Mouse (Mus musculus): ENCODE data around the gene Tmem273. TPM values are rescaled to one million over a fixed set of nuclear protein-coding genes. Genes with fewer than 3 reads are reported as not detected.

Tmem273 gene
- 0.82 and 1.6 TPM in 2 replicates for polyA plus RNA-seq (2015; fragmentation: Nextera tagmentation; extraction: Ambion mirVana)

DNA sequence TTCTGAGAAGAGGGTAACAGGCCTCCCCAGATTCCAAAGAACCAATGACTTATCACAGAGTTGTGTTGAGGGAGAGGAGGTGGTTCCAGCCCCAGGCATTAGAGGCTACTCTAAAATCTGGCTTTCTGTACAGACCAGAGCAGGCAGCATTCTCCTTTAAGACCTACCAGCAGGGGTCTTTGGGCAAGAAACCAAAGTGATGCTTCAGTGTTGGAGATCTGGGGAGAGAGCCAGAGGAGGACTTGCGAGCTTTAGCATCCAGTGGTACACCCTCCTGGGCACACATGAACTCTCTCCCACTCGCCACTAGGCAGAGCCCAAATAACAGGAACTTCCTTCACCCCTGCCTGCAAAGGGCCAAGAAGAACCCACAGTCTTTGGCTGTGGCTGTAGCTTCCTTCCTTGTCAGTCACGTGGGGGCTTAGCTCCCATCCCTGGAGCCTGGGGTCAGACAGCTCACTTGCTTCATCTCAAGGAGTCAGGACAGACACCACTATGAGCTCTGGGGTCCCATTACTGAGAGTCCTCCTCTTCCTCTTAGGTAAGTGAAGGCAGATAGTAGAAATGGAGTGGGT, at the start of gene Tmem273:
Tmem273 (plus strand) TSS at position 408 of the 575 bp plus-strand sequence.
- ATAC-seq (ENCODE audit: low read depth), result no peak
- no peak within 1 kb of the TSS for H3K4me3 ChIP-seq (ENCODE audit: low read length)
- H3K4me2 ChIP-seq (ENCODE audit: low read depth, low read length), result no peak within 1 kb of the TSS
- 57% methylated on average over 3 of the region's 3 CpGs for WGBS
- H3K36me3 ChIP-seq (ENCODE audit: control insufficient read depth, insufficient read depth, low read length), result no peaks in the 10 kb centered on the region
- no peak within 1 kb of the TSS for H3K9ac ChIP-seq (ENCODE audit: low read length)
- no peak within 1 kb of the TSS for H3K27ac ChIP-seq (ENCODE audit: low read length)
- no peaks in the 10 kb centered on the region for H3K9me3 ChIP-seq (ENCODE audit: control insufficient read depth, low read length)
- no peaks in the 10 kb centered on the region for H3K4me1 ChIP-seq (replicated peaks; ENCODE audit: control insufficient read depth, insufficient read depth, low read length)
- H3K27me3 ChIP-seq (ENCODE audit: control insufficient read depth, insufficient read depth, low read depth, low read length), result no peaks in the 10 kb centered on the region

DNA sequence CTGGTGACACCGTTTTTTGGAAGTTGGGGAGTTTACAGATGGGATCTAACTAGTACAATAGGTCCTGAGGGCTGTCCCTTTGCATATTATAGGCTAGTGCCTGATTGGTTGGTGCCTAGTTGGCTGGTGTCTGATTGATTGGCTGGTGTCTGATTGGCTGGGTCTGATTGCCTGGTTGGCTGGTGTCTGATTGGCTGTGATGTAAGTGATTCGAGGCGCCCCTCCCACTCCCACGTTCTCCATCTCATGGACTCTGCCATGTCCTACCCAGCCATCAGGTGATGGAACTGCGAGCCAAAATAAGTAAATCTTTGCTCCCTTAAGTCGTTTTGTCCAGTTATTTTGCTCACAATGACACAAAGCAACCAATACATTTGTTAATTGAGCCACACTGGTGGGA, 49.2 kb upstream of the Tmem273 start:
- no peak overlapping the region for H3K9ac ChIP-seq (ENCODE audit: low read length)
- no peaks in the 10 kb centered on the region; the same call in 1 of the 2 replicates for H3K9me3 ChIP-seq (ENCODE audit: control insufficient read depth, low read length)
- no peak overlapping the region for H3K4me3 ChIP-seq (ENCODE audit: low read length)
- WGBS, result 72% methylated on average over 6 of the region's 6 CpGs
- no peaks in the 10 kb centered on the region for H3K36me3 ChIP-seq (ENCODE audit: control insufficient read depth, insufficient read depth, low read length)
- no peak overlapping the region for H3K27ac ChIP-seq (ENCODE audit: low read length)
- no peaks in the 10 kb centered on the region for H3K27me3 ChIP-seq (ENCODE audit: control insufficient read depth, insufficient read depth, low read depth, low read length)
- no peak overlapping the region for H3K4me2 ChIP-seq (ENCODE audit: low read depth, low read length)
- H3K4me1 ChIP-seq (replicated peaks; ENCODE audit: control insufficient read depth, insufficient read depth, low read length), result no peaks in the 10 kb centered on the region
- no peak for ATAC-seq (ENCODE audit: low read depth)

DNA sequence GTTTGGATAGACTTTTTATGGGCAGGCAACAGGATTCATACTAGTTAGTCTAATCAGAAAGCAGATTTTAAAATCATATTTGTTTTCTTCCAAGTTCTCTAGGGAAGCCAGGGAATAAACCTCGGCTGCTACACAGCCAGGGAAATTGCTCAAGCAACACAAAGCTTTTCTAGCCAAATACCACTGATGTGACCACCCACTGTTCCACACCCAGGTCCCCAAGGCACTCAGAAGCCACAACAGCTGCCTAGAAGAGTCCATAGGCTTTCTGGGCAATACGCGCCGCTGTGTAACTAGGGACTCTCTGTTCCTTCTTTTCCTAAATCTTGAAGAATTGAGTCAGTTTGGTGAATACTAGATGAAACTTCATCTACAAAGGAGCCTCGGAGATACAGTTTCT, 47.2 kb upstream of the Tmem273 start:
- no peak for ATAC-seq (ENCODE audit: low read depth)
- Histone ChIP-seq H3K27me3 (ENCODE audit: control insufficient read depth, insufficient read depth, low read depth, low read length) (no peaks in the 10 kb centered on the region), H3K9ac (ENCODE audit: low read length) (no peak overlapping the region), H3K4me2 (ENCODE audit: low read depth, low read length) (no peak overlapping the region), H3K4me3 (ENCODE audit: low read length) (no peak overlapping the region), H3K27ac (ENCODE audit: low read length) (no peak overlapping the region), H3K4me1 (replicated peaks; ENCODE audit: control insufficient read depth, insufficient read depth, low read length) (no peaks in the 10 kb centered on the region), H3K36me3 (ENCODE audit: control insufficient read depth, insufficient read depth, low read length) (no peaks in the 10 kb centered on the region), H3K9me3 (ENCODE audit: control insufficient read depth, low read length) (no peaks in the 10 kb centered on the region; the same call in 1 of the 2 replicates)
- 80% methylated on average over 5 of the region's 5 CpGs for WGBS

DNA sequence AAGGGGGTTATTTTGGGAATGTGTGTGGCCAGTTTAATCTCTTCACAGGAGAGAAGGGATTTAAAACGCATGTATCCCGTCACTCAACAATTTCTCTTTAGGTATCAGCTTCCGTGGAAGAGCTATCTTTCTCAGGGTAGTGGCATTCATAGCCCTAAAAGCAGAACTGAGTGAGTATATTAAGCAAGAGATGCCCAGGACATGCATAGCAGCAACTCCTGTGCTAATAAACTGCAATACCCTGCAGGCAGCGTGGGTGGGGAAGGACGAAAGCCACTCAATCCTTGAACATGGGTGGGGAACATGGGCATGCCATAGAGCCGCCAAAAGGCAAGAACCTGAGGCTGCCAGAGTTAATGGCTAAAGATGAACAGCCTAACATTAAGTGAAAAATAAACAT, 37.2 kb upstream of the Tmem273 start:
- Histone ChIP-seq H3K4me1 (replicated peaks; ENCODE audit: control insufficient read depth, insufficient read depth, low read length) (no peaks in the 10 kb centered on the region), H3K4me2 (ENCODE audit: low read depth, low read length) (no peak overlapping the region), H3K27ac (ENCODE audit: low read length) (no peak overlapping the region), H3K9ac (ENCODE audit: low read length) (no peak overlapping the region), H3K9me3 (ENCODE audit: control insufficient read depth, low read length) (no peaks in the 10 kb centered on the region), H3K4me3 (ENCODE audit: low read length) (no peak overlapping the region), H3K36me3 (ENCODE audit: control insufficient read depth, insufficient read depth, low read length) (no peaks in the 10 kb centered on the region), H3K27me3 (ENCODE audit: control insufficient read depth, insufficient read depth, low read depth, low read length) (no peaks in the 10 kb centered on the region)
- no peak for ATAC-seq (ENCODE audit: low read depth)
- 51% methylated on average over 6 of the region's 6 CpGs for WGBS

DNA sequence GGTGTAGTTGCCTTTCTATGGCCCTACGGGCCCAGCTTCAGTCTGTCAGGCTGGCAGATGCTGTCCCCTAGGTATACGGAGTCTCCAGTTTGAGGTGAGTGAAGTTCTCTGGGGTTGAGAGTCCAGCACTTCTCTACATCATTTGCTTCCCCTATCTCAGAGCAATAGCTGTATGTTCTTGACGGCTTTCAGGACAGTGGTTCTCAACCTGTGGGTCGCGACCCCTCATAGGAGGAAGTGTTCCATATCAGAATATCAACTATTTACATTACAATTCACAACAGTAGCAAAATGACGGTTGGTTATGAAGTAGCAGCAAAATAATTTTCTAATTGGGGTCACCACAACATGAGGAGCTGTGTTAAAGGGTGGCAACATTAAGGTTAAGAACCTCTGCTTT, 35.0 kb upstream of the Tmem273 start:
- no peak for ATAC-seq (ENCODE audit: low read depth)
- 64% methylated on average over 6 of the region's 6 CpGs for WGBS
- Histone ChIP-seq H3K9me3 (ENCODE audit: control insufficient read depth, low read length) (no peaks in the 10 kb centered on the region), H3K9ac (ENCODE audit: low read length) (no peak overlapping the region), H3K36me3 (ENCODE audit: control insufficient read depth, insufficient read depth, low read length) (no peaks in the 10 kb centered on the region), H3K27ac (ENCODE audit: low read length) (no peak overlapping the region), H3K4me2 (ENCODE audit: low read depth, low read length) (no peak overlapping the region), H3K27me3 (ENCODE audit: control insufficient read depth, insufficient read depth, low read depth, low read length) (no peaks in the 10 kb centered on the region), H3K4me3 (ENCODE audit: low read length) (no peak overlapping the region), H3K4me1 (replicated peaks; ENCODE audit: control insufficient read depth, insufficient read depth, low read length) (no peaks in the 10 kb centered on the region)

DNA sequence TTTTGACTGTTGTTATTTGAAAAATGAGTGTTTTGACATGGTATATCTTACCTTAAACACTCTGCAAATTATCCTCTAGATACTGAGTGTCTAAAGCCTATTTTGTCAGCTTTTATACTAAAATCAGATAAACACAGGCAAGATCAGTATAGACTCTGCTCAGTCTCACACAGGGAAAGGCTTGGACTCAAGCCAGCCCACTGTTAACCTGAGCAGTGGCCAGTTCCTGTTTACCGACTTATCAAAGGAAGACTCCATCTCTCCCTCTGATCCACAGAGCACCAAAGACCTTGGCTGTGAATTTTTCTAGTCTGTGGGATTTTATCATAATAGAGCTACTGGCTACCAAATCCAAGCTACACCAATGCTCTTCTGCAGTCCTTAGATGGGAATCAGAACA, 31.5 kb upstream of the Tmem273 start:
- Histone ChIP-seq H3K4me3 (ENCODE audit: low read length) (no peak overlapping the region), H3K9ac (ENCODE audit: low read length) (no peak overlapping the region), H3K27ac (ENCODE audit: low read length) (no peak overlapping the region), H3K4me2 (ENCODE audit: low read depth, low read length) (no peak overlapping the region), H3K36me3 (ENCODE audit: control insufficient read depth, insufficient read depth, low read length) (no peaks in the 10 kb centered on the region), H3K9me3 (ENCODE audit: control insufficient read depth, low read length) (no peaks in the 10 kb centered on the region), H3K27me3 (ENCODE audit: control insufficient read depth, insufficient read depth, low read depth, low read length) (no peaks in the 10 kb centered on the region), H3K4me1 (replicated peaks; ENCODE audit: control insufficient read depth, insufficient read depth, low read length) (no peaks in the 10 kb centered on the region)
- no peak for ATAC-seq (ENCODE audit: low read depth)
- 19% methylated on average over 1 of the region's 1 CpGs for WGBS

DNA sequence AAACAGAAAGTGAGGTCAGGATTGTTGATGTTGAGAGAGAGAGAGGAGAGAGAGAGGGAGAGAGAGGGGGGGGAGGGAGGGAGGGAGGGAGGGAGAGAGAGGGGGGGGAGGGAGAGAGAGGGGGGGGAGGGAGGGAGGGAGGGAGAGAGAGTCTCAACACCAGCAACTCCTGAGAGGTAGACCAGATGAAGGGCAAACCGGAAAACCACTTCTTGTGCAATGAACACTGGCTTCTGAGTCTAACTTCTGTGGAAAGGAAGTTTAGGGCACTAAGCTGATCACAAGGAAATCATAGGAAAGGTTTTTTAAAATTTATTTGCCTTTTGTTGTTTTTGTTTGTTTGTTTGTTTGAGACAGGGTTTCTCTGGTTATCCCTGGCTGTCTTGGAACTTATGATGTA, 23.6 kb upstream of the Tmem273 start:
- ATAC-seq (ENCODE audit: low read depth), result no peak
- H3K9me3 ChIP-seq (ENCODE audit: control insufficient read depth, low read length), result no peaks in the 10 kb centered on the region
- 54% methylated on average over 1 of the region's 1 CpGs for WGBS

DNA sequence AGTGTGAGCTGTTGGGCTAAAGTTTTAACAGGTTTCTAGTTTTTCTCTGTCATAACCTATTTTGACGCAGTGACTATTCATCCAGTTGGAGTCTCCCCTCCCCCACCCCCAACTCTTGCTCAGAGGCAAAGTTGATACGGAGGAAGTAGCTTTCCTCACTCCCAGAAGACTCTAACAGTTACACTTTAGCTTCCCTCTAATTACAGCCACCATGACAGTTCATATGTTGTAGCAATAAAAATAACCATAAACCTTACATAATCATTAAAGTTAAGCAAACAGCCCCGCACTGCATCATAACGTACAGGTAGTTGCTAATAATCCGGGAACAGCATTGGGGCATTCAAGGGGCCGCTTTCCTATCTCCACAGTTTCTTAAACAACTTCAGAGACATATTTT, 15.2 kb upstream of the Tmem273 start:
- 71% methylated on average over 6 of the region's 6 CpGs for WGBS
- Histone ChIP-seq H3K4me3 (ENCODE audit: low read length) (no peak overlapping the region), H3K27me3 (ENCODE audit: control insufficient read depth, insufficient read depth, low read depth, low read length) (no peaks in the 10 kb centered on the region), H3K9ac (ENCODE audit: low read length) (no peak overlapping the region), H3K4me2 (ENCODE audit: low read depth, low read length) (no peak overlapping the region), H3K4me1 (replicated peaks; ENCODE audit: control insufficient read depth, insufficient read depth, low read length) (no peaks in the 10 kb centered on the region), H3K27ac (ENCODE audit: low read length) (no peak overlapping the region), H3K9me3 (ENCODE audit: control insufficient read depth, low read length) (no peaks in the 10 kb centered on the region), H3K36me3 (ENCODE audit: control insufficient read depth, insufficient read depth, low read length) (no peaks in the 10 kb centered on the region)
- no peak for ATAC-seq (ENCODE audit: low read depth)

More for the DNA sequence above, 23.6 kb upstream of the Tmem273 start:
- H3K4me3 ChIP-seq (ENCODE audit: low read length), result no peak overlapping the region
- H3K27me3 ChIP-seq (ENCODE audit: control insufficient read depth, insufficient read depth, low read depth, low read length), result no peaks in the 10 kb centered on the region
- H3K4me2 ChIP-seq (ENCODE audit: low read depth, low read length), result no peak overlapping the region
- H3K4me1 ChIP-seq (replicated peaks; ENCODE audit: control insufficient read depth, insufficient read depth, low read length), result no peaks in the 10 kb centered on the region
- no peak overlapping the region for H3K27ac ChIP-seq (ENCODE audit: low read length)
- no peaks in the 10 kb centered on the region for H3K36me3 ChIP-seq (ENCODE audit: control insufficient read depth, insufficient read depth, low read length)
- H3K9ac ChIP-seq (ENCODE audit: low read length), result no peak overlapping the region

DNA sequence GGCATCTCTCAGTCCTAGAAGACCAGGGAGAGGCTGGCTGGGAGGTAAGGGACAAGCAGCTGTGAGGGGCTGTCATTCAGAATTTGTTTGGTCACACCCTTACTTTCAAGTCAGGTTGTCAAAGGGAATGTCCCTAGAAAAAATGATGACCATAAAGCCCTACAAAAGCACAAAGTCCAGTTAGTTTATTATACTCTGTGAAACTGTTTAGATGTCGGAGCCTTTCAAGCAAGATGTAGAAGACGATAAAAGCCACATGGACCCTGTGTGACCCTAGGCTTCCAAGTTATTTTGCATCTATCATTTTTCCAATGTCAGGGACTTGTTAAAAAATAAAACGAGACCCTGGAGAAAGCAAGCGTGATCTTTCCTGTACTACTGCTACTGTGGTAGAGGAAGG, 13.7 kb upstream of the Tmem273 start:
- no peak for ATAC-seq (ENCODE audit: low read depth)
- no peak overlapping the region for H3K4me3 ChIP-seq (ENCODE audit: low read length)
- H3K9me3 ChIP-seq (ENCODE audit: control insufficient read depth, low read length), result no peaks in the 10 kb centered on the region
- H3K9ac ChIP-seq (ENCODE audit: low read length), result no peak overlapping the region
- H3K27me3 ChIP-seq (ENCODE audit: control insufficient read depth, insufficient read depth, low read depth, low read length), result no peaks in the 10 kb centered on the region
- no peaks in the 10 kb centered on the region for H3K36me3 ChIP-seq (ENCODE audit: control insufficient read depth, insufficient read depth, low read length)
- no peak overlapping the region for H3K4me2 ChIP-seq (ENCODE audit: low read depth, low read length)
- WGBS, result 50% methylated on average over 4 of the region's 4 CpGs
- no peak overlapping the region for H3K27ac ChIP-seq (ENCODE audit: low read length)
- no peaks in the 10 kb centered on the region for H3K4me1 ChIP-seq (replicated peaks; ENCODE audit: control insufficient read depth, insufficient read depth, low read length)

DNA sequence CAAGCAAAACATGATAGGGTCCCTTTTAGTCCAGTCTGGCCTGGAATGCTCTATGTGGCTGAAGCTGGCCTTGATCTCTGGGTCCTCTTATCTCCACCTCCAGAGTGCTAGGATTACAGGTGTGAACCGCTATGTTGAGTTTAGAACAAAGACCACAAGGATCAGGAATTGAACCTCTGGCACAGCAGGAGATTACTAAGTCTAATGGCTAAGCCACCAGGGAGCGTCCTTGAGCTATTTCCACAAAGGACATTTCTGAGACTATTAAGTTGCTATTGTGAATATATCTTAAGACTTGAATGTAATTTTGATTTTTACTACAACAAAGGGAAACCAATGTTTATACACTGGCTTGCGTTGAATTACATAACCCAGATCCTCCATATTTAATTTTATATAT, 13.0 kb upstream of the Tmem273 start:
- no peak for ATAC-seq (ENCODE audit: low read depth)
- no peaks in the 10 kb centered on the region for H3K4me1 ChIP-seq (replicated peaks; ENCODE audit: control insufficient read depth, insufficient read depth, low read length)
- H3K4me2 ChIP-seq (ENCODE audit: low read depth, low read length), result no peak overlapping the region
- no peak overlapping the region for H3K4me3 ChIP-seq (ENCODE audit: low read length)
- 36% methylated on average over 3 of the region's 3 CpGs for WGBS
- no peaks in the 10 kb centered on the region for H3K36me3 ChIP-seq (ENCODE audit: control insufficient read depth, insufficient read depth, low read length)
- no peak overlapping the region for H3K27ac ChIP-seq (ENCODE audit: low read length)
- H3K9ac ChIP-seq (ENCODE audit: low read length), result no peak overlapping the region
- H3K27me3 ChIP-seq (ENCODE audit: control insufficient read depth, insufficient read depth, low read depth, low read length), result no peaks in the 10 kb centered on the region
- no peaks in the 10 kb centered on the region for H3K9me3 ChIP-seq (ENCODE audit: control insufficient read depth, low read length)

Measured in lung, embryonic 16.5 days (tissue).